Mouse (Mus musculus) heart, adult 8-10 months (tissue): ENCODE measurements around the gene Dcst2. TPM values are rescaled to one million over a fixed set of nuclear protein-coding genes. Genes with fewer than 3 reads are reported as not detected.

Experiments
- DNase-seq: peaks from one replicate; pipeline ENCODE4 v3.0.0; 2022; ENCODE audit warnings: low spot score
- total RNA-seq, 4 experiments: library from RNA; stranded (reverse); gene quantifications; 2 replicates each; pipeline ENCODE4 v1.2.4; 2022

Gene Dcst2
- total RNA-seq, 4 experiments from 2014 or later = not detected

GRCm38 (mm10) chr3:89360237-89360636 lies 1.5 kb upstream of the Dcst2 start:
- DNase-seq = no peak

DNA sequence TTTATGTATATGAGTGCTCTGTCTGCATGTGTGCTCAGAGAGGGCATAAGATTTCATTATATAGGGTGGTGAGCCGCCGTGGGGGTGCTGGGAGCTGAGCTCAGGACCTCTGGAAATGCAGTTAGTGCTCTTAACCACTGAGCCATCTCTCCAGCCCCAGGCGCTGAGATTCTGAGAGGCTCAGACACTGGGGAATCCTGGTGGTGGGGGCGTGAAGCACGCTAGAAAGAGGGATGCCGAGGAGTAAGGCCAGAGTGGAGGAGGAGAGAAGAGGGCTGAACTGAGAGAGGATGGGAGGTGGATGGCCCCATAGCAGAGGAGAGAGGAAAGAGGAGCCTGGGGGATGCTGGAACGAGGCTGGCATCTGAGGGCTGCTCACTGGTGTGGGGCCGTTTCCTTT lies 2.9 kb downstream of the Dcst2 start:
- DNase-seq = no peak

- no peak for DNase-seq
Measured at GRCm38 (mm10) chr3:89365153-89365485, 3.3 kb downstream of the Dcst2 start, which contains the start of gene Dcst1. Dcst1 (minus strand) TSS chr3:89365253.

DNA sequence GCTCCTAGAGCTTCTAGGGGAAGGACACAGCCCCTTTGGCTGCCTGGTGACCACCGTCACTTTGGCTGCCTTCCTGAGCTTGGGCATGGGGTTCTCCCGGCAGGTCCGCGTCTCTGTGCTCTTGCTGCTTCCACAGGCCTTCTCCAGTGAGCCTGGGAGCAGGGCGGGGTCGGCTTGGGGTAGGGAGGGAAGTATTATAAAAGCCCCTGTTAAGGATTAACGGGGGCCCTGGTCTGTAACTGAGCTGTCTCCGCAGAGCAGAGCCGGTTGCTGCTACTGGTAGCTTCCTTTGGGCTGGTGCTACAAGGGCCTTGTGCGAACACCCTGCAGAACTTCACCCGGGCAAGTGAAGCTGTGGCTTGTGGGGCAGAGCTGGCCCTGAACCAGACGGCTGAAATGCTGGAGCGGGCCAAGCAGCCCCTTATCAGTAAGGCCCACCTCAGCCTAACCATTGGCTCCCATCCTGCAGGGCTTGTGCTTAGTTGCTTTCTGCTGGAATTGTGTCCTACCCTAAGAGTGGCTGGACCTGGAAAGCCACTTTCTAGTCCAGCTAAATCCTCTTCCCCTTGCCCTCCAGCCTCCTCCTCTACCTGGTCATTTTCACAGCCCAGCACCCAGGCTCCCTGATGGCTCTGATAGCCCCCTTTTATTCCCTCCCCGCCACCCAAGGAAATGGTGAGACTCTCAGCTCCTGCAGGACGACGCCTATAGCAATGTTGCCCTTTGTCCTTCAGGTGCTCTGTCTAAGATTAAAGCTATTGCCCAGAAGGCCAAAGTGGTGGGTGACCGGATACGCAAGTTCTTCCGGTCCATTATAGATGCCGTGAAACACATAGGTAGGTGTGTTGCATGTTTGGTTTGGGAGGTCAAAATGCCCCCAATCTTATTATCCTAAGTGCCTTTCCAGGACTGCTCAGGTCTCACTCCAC lies 4.0 kb downstream of the Dcst2 start:
- DNase-seq = no peak

DNA sequence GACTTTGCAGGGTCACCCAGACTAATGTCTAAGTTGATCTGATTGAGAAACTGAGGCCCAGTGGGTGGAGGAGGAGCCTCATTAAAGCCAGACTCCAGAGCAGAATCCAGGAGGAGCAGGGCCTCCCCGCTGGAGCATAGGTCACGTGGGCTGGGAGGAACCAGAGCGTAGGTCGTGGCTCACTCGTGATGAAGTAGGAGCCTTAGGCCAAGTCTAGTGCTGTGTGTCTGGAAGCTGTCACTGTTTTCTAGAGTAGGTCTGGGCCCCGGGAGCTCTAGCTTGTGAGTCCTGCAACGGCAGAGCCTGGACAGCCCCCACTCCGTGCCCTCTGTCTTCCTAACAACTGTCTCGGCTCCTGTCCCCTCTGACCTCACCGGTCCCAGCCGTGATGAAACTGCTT lies 5.6 kb downstream of the Dcst2 start:
- DNase-seq = no peak

DNA sequence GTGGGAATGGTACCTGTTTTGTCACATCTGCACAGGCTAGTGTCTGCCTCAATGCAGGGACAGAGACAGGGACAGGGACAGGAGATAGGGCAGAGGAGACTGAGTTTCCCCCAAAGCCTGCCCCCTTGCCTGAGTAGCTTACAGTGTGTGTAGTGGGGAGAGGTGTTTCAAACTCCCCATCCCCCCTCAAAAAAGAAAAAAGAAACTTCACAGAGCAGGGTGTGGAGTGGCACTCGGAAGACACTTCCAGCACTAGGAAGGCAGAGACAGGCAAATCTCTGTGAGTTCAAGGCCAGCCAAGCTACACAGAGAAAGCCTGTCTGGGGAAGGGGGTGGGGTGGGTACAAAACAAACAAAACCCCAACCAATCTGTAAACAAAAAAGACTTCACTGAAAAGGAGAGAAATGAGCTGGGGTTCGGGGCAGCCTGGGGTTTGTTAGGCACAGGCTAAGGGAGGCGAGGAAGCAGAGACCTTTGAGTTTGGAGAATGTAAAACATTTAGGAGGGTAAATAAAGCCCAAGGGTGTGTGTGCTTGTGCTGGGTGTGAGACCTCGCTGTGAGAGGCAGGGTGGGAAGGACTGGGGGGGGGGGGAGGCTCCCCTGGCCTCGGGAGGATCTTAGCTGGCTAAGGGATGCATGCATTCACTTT lies 11.9 kb downstream of the Dcst2 start:
- DNase-seq = no peak

DNA sequence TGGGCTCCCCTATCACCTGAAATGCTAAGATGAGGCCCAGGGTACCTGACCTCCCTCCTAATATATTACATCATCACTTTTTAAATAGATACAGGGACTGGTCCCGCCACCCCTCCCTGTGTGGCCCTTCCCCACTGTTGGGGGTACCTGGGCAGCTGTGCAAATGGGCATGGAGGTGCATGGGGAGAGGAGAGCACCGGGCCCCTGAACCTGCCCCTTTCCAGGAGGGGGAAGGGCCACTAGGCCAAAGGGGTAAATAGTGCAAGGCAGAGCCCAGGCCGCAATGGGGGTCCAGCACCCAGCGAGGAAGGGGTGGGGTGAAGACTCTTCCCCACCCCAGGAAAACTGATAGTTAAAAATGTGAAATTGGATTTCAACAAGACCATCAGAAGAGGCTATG lies 16.1 kb downstream of the Dcst2 start:
- no peak for DNase-seq

- DNase-seq = peak; percentile 53
Measured at GRCm38 (mm10) chr3:89378394-89379067, 16.8 kb downstream of the Dcst2 start.

DNA sequence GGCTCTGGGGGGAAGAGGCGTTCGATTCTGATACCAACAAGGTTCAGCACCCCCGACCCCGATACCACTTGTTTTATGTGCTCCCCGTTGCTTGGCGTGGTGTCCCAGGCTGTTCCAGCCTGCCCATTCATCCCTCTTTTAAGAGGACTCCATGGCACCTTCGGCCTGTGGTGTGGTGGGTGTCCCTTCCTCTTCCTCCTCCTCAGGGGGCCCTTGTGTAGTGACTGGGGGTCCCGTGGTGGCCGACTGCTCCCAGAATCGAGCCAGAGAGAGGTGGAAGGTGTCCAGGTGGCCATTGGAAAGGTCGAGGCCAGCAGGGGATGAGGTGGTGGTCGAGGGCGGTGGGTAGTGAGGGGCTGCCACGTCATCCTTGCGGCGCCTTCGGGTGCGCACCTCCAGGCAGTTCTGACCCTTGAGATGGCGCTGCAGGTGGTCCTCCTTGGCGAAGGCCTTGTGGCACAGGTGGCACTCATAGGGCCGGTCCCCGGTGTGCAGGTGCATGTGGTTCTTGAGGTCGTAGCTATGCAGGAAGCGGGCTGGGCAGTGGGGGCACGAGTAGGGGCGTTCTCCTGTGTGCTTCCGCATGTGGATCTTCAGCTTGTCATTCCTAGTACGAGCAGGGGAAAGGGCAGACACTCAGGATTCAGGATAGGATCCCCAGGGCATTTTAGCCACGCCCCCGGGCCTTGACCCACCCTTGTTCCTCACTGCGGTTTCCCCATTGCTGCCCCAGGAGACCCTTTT lies 17.8 kb downstream of the Dcst2 start:
- DNase-seq = no peak

DNA sequence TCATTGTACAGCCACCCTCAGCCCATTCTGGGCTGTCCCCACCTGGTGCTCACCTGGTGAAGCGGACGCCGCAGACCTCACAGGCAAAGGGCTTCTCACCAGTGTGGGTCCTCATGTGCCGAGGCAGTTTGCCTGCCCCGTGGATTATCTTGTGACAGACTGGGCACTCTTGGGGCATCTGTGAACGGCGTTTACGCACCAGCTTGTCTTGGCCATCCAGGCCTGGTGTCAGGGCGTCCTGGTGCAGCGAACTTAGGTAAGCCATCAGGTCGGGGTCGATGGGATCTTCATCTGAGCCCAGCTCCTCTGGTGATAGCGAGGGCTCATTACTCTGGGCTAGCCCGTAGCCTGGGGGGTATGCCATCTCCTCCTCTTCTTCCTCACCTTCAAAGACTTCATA lies 18.5 kb downstream of the Dcst2 start:
- no peak for DNase-seq

DNA sequence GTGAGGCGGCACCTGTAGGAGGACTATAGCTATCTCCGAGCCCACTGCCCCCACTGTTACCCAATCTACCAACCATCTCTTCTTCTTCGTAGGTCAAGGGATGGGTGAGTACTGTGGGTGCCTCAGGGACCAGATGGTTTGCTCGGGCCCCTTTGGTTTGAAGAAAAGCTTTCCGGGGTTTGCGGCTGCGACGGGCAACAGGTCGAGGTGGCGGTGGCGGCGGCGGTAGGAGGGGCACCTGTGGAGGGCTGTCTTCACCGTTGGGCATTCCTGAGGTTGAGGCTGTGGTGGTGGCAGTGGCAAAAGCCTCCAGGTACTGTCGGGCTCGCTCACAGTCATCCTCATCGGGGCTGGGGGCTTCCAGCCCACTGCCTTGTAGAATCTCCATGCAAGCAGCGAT lies 18.9 kb downstream of the Dcst2 start:
- DNase-seq = no peak

DNA sequence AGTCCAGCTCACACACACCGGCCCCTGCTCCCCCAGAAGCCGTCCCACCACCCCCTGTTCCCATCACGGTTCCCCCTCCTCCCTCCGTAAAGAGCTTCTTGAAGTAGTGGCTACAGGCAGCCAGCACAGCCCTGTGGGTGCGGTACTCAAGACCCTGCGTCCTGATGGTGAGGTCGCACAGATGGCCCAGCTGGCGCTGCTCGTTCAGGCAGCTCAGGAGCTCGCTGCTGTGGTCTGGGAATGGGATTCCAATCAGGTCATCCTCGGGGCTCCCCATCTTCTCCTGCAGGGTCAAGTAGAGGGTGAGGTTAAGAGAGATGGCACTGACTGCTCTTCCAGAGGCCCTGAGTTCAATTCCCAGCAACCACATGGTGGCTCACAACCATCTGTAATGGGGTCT lies 19.5 kb downstream of the Dcst2 start:
- DNase-seq = no peak

GRCm38 (mm10) chr3:89382033-89382882 lies 20.5 kb downstream of the Dcst2 start:
- no peak for DNase-seq

GRCm38 (mm10) chr3:89382950-89383349 lies 21.2 kb downstream of the Dcst2 start:
- DNase-seq = no peak

- no peak for DNase-seq
Measured at GRCm38 (mm10) chr3:89383651-89384255, 22.0 kb downstream of the Dcst2 start.

DNA sequence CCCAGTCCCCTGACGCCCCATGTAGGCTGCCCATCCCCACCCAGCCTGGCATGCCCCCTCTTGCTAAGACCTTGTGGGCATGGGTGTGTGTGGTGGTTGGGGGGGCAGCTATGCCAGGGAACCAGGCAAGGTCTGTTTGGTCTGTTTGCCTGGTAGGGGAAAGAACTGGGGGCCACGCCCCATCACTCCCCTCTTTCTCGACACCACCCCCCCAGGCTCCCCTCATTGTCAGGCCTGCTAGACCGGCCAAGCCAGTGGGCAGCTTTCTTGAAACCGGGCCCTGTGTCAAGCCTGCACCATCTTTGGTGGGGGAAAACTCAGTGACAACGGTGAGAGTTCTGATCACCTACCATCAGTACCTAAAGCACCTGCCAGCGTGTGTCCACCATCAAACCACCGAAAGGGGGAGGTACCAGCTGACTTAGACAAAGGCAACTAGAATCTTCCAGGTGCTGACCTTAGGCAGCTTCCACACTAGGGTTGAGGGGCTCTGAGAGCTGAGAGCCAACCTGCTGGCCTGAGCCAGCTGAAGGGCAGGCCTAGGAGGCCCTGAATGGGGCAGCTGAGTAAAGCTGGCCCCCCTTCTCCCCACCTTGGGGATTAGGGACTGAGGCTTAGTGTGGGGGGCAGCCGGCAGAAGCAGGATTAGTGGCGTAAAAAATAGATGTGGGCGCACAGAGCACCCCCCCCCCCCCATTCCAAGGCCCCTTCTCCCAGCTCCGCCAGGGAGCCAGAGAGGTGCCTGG lies 22.7 kb downstream of the Dcst2 start:
- no peak for DNase-seq

GRCm38 (mm10) chr3:89385451-89385850 lies 23.7 kb downstream of the Dcst2 start:
- no peak for DNase-seq

GRCm38 (mm10) chr3:89386438-89387420 lies 25.0 kb downstream of the Dcst2 start:
- DNase-seq = no peak

GRCm38 (mm10) chr3:89387632-89388031 lies 25.9 kb downstream of the Dcst2 start:
- DNase-seq = no peak
